Mouse (Mus musculus) gastrocnemius, postnatal 14 days (tissue): Measurements from ENCODE around the gene Cpt1b. TPM values are rescaled to one million over a fixed set of nuclear protein-coding genes. Genes with fewer than 3 reads are reported as not detected.
A peak's percentile ranks its signal among the peaks of the same experiment; 100 is the strongest.

Source experiments
- DNase-seq: peaks from one replicate; pipeline ENCODE4 v3.0.0; 2021; ENCODE audit warnings: mixed read lengths
- intact Hi-C: fragments of 180-260 bp; cut with DNase I; formaldehyde crosslinking; loops from one replicate; pipeline ENCODE4 v1.15.1; 2025; ENCODE audit warnings: low total_unique reads
- long read RNA-seq, 2 experiments: library from polyadenylated mRNA; stranded (forward); transcript quantifications; one replicate each; pipeline ENCODE4 v2.0.0; 2021
- total RNA-seq, 2 experiments: library from RNA; stranded (reverse); gene quantifications; 2 replicates each; pipeline ENCODE4 v1.2.3; 2021

Cpt1b gene
- 100 to 1,000 TPM; 230 to 289 TPM for total RNA-seq
- long read RNA-seq, experiment 1, transcript Cpt1b-201 (19 exons, 2,895 nt), result major isoform, 169 of 213 reads
- long read RNA-seq, experiment 1, partial matches to known transcripts, result 37 of 213 reads
- long read RNA-seq, experiment 1, other reads (novel, unspliced or antisense), result 7 of 213 reads
- long read RNA-seq, experiment 2, transcript Cpt1b-201 (19 exons, 2,895 nt), result major isoform, 204 of 251 reads
- long read RNA-seq, experiment 2, partial matches to known transcripts, result 41 of 251 reads
- long read RNA-seq, experiment 2, other reads (novel, unspliced or antisense), result 6 of 251 reads

- intact Hi-C loops, result no loop called here
- peak; percentile 67 for DNase-seq
Measured at GRCm38 (mm10) chr15:89425711-89426121, at the start of gene Cpt1b. Gene Cpt1b, minus strand, starts transcription at chr15:89425863.

- intact Hi-C loops, result no loop called here
- DNase-seq, result no peak
Measured at GRCm38 (mm10) chr15:89475293-89475600, 49.6 kb upstream of the Cpt1b start.

- no peak for DNase-seq
- intact Hi-C loops, result no loop called here
Measured at GRCm38 (mm10) chr15:89474596-89475292, 49.1 kb upstream of the Cpt1b start.

- intact Hi-C loops, result no loop called here
- DNase-seq, result no peak
Measured at GRCm38 (mm10) chr15:89473921-89474320, 48.3 kb upstream of the Cpt1b start.

GRCm38 (mm10) chr15:89473370-89473769 lies 47.7 kb upstream of the Cpt1b start:
- no peak for DNase-seq
- intact Hi-C loops, result no loop called here

GRCm38 (mm10) chr15:89471476-89471875 lies 45.8 kb upstream of the Cpt1b start:
- intact Hi-C loops, result no loop called here

GRCm38 (mm10) chr15:89468577-89468976 lies 42.9 kb upstream of the Cpt1b start:
- no peak for DNase-seq

More at GRCm38 (mm10) chr15:89471476-89471875, 45.8 kb upstream of the Cpt1b start:
- DNase-seq, result no peak

GRCm38 (mm10) chr15:89465052-89465451 lies 39.4 kb upstream of the Cpt1b start:
- DNase-seq, result no peak
- intact Hi-C loops, result no loop called here

More at GRCm38 (mm10) chr15:89468577-89468976, 42.9 kb upstream of the Cpt1b start:
- intact Hi-C loops, result no loop called here

GRCm38 (mm10) chr15:89463334-89464235 lies 37.9 kb upstream of the Cpt1b start:
- no peak for DNase-seq
- intact Hi-C loops, result no loop called here

GRCm38 (mm10) chr15:89462176-89462575 lies 36.5 kb upstream of the Cpt1b start:
- no peak for DNase-seq
- intact Hi-C loops, result no loop called here

- intact Hi-C loops, result no loop called here
- no peak for DNase-seq
Measured at GRCm38 (mm10) chr15:89461321-89461720, 35.7 kb upstream of the Cpt1b start.

- intact Hi-C loops, result no loop called here
- DNase-seq, result no peak
Measured at GRCm38 (mm10) chr15:89460298-89460697, 34.6 kb upstream of the Cpt1b start.

GRCm38 (mm10) chr15:89459821-89460220 lies 34.2 kb upstream of the Cpt1b start:
- intact Hi-C loops, result no loop called here

GRCm38 (mm10) chr15:89458942-89459341 lies 33.3 kb upstream of the Cpt1b start:
- no peak for DNase-seq
- intact Hi-C loops, result no loop called here

More at GRCm38 (mm10) chr15:89459821-89460220, 34.2 kb upstream of the Cpt1b start:
- DNase-seq, result no peak

- DNase-seq, result no peak
- intact Hi-C loops, result no loop called here
Measured at GRCm38 (mm10) chr15:89455642-89456041, 30.0 kb upstream of the Cpt1b start.

GRCm38 (mm10) chr15:89454857-89455256 lies 29.2 kb upstream of the Cpt1b start:
- DNase-seq, result no peak
- intact Hi-C loops, result no loop called here

- intact Hi-C loops, result no loop called here
- DNase-seq, result no peak
Measured at GRCm38 (mm10) chr15:89453865-89454478, 28.3 kb upstream of the Cpt1b start, which contains the start of gene Mapk8ip2. Gene Mapk8ip2, plus strand, starts transcription at chr15:89453913.

- intact Hi-C loops, result no loop called here
- DNase-seq, result peak; percentile 68
Measured at GRCm38 (mm10) chr15:89452906-89453864, 27.5 kb upstream of the Cpt1b start.
